Mouse (Mus musculus) CH12.LX (cell line): ENCODE results near the gene H2-T24. TPM values are rescaled to one million over a fixed set of nuclear protein-coding genes. Genes with fewer than 3 reads are reported as not detected.
A peak's percentile ranks its signal among the peaks of the same experiment; 100 is the strongest.

Source experiments
- DNase-seq: peaks from one replicate; pipeline ENCODE4 v3.0.0-alpha.2; 2013; ENCODE audit errors: extremely low read depth
- H3K27ac ChIP-seq: 2 replicates; pipeline ENCODE4 v1.5.1; 2012; ENCODE audit warnings: low read depth, mild to moderate bottlenecking, control low read depth, moderate library complexity; ENCODE audit not compliant: insufficient read depth
- H3K27me3 ChIP-seq: replicated peaks from 2 replicates; pipeline ENCODE3; 2012; ENCODE audit warnings: inconsistent platforms
- H3K36me3 ChIP-seq, 2 experiments: replicated peaks in 1 of 2; 2 replicates each; pipeline versions ENCODE3 to v1.6.1; 2012; ENCODE audit warnings: inconsistent platforms in 1 of 2, low read length in 1 of 2, mild to moderate bottlenecking in 1 of 2, mixed read lengths in 1 of 2, moderate library complexity in 1 of 2; ENCODE audit not compliant: control insufficient read depth in 1 of 2, insufficient read depth in 1 of 2
- H3K4me1 ChIP-seq, 2 experiments: 2 replicates each; pipeline ENCODE4 v1.6.1; 2012; ENCODE audit warnings: inconsistent platforms in 1 of 2, moderate library complexity in 1 of 2; ENCODE audit not compliant: insufficient read depth in 2 of 2, control insufficient read depth in 1 of 2
- H3K4me2 ChIP-seq: 2 replicates; pipeline ENCODE4 v1.6.1; 2012; ENCODE audit warnings: low read depth, mild to moderate bottlenecking, control low read depth; ENCODE audit not compliant: poor library complexity, insufficient read depth, severe bottlenecking
- H3K4me3 ChIP-seq, 3 experiments: fragments of 150-350 bp in 1 of 3; sonication (generic) in 1 of 3; replicated peaks in 1 of 3; 2 replicates each; pipeline versions ENCODE3 to v1.5.1; 2011 to 2012; ENCODE audit warnings: low read depth in 2 of 3, low read length in 2 of 3, mild to moderate bottlenecking in 2 of 3, moderate library complexity in 2 of 3, control low read depth in 1 of 3, improper control_type of control experiment in 1 of 3, inconsistent platforms in 1 of 3, mixed read lengths in 1 of 3; ENCODE audit not compliant: poor library complexity in 1 of 3
- H3K79me2 ChIP-seq: replicated peaks from 2 replicates; pipeline ENCODE4 v1.6.1; 2012; ENCODE audit warnings: mild to moderate bottlenecking, moderate library complexity; ENCODE audit not compliant: control insufficient read depth, poor library complexity, insufficient read depth, severe bottlenecking; ENCODE audit errors: extremely low read depth
- H3K9ac ChIP-seq: 2 replicates; pipeline ENCODE4 v1.6.1; 2012; ENCODE audit warnings: low read depth, mild to moderate bottlenecking, control low read depth, moderate library complexity; ENCODE audit not compliant: insufficient read depth
- H3K9me3 ChIP-seq: replicated peaks from 2 replicates; pipeline ENCODE3; 2012; ENCODE audit warnings: low read length, inconsistent platforms, mixed read lengths
- CHD1 ChIP-seq: IDR thresholded peaks from 2 replicates; pipeline ENCODE4 v1.6.1; 2012; ENCODE audit warnings: low read depth, low read length, improper control_type of control experiment, inconsistent platforms
- CTCF ChIP-seq, 2 experiments: IDR thresholded peaks in 1 of 2; conservative IDR thresholded peaks in 1 of 2; 2 replicates each; pipeline ENCODE4 v1.5.1; 2011 to 2012; ENCODE audit warnings: low read depth in 2 of 2, low read length in 2 of 2, improper control_type of control experiment in 1 of 2, inconsistent platforms in 1 of 2, mild to moderate bottlenecking in 1 of 2, moderate library complexity in 1 of 2
- E2F4 ChIP-seq: IDR thresholded peaks from 2 replicates; pipeline ENCODE4 v1.6.1; 2011; ENCODE audit warnings: low read depth, low read length, improper control_type of control experiment; ENCODE audit not compliant: insufficient replicate concordance
- ELF1 ChIP-seq: IDR thresholded peaks from 2 replicates; pipeline ENCODE4 v1.6.1; 2014; ENCODE audit warnings: low read depth, mild to moderate bottlenecking, inconsistent platforms, low read length, improper control_type of control experiment
- EP300 ChIP-seq: IDR thresholded peaks from 2 replicates; pipeline ENCODE4 v1.6.1; 2011; ENCODE audit warnings: low read length, improper control_type of control experiment
- HCFC1 ChIP-seq: IDR thresholded peaks from 2 replicates; pipeline ENCODE4 v1.6.1; 2012; ENCODE audit warnings: low read depth, mild to moderate bottlenecking, inconsistent platforms, low read length, improper control_type of control experiment
- IRF4 ChIP-seq: IDR thresholded peaks from 2 replicates; pipeline ENCODE4 v1.6.1; 2014; ENCODE audit warnings: low read depth, mild to moderate bottlenecking, inconsistent platforms, low read length, improper control_type of control experiment
- KAT2A ChIP-seq: IDR thresholded peaks from 2 replicates; pipeline ENCODE4 v1.6.1; 2012; ENCODE audit warnings: low read length, improper control_type of control experiment, inconsistent platforms; ENCODE audit not compliant: insufficient replicate concordance
- MAFK ChIP-seq: IDR thresholded peaks from 2 replicates; pipeline ENCODE4 v1.6.1; 2011; ENCODE audit warnings: low read length, improper control_type of control experiment; ENCODE audit not compliant: insufficient replicate concordance
- MAX ChIP-seq: IDR thresholded peaks from 2 replicates; pipeline ENCODE4 v1.6.1; 2011; ENCODE audit warnings: low read length, improper control_type of control experiment
- MAZ ChIP-seq: IDR thresholded peaks from 2 replicates; pipeline ENCODE4 v1.6.1; 2012; ENCODE audit warnings: low read depth, mild to moderate bottlenecking, inconsistent platforms, low read length, improper control_type of control experiment, moderate library complexity
- MEF2A ChIP-seq: IDR thresholded peaks from 2 replicates; pipeline ENCODE4 v1.6.1; 2014; ENCODE audit warnings: low read depth, mild to moderate bottlenecking, inconsistent platforms, low read length, improper control_type of control experiment, borderline replicate concordance
- MXI1 ChIP-seq: IDR thresholded peaks from 2 replicates; pipeline ENCODE4 v1.6.1; 2011; ENCODE audit warnings: mild to moderate bottlenecking, low read depth, low read length, improper control_type of control experiment
- NELFE ChIP-seq: IDR thresholded peaks from 2 replicates; pipeline ENCODE4 v1.6.1; 2011; ENCODE audit warnings: low read depth, low read length, improper control_type of control experiment
- NRF1 ChIP-seq: IDR thresholded peaks from 2 replicates; pipeline ENCODE4 v1.6.1; 2014; ENCODE audit warnings: low read depth, mild to moderate bottlenecking, inconsistent platforms, low read length, improper control_type of control experiment, moderate library complexity
- PAX5 ChIP-seq: IDR thresholded peaks from 2 replicates; pipeline ENCODE4 v1.6.1; 2012; ENCODE audit warnings: low read length, inconsistent platforms, mixed read lengths
- POLR2A ChIP-seq: IDR thresholded peaks from 2 replicates; pipeline ENCODE4 v1.6.1; 2011; ENCODE audit warnings: low read depth, mild to moderate bottlenecking, improper control_type of control experiment, low read length
- POLR2AphosphoS2 ChIP-seq: IDR thresholded peaks from 2 replicates; pipeline ENCODE4 v1.6.1; 2011; ENCODE audit warnings: low read depth, low read length, improper control_type of control experiment
- RCOR1 ChIP-seq: conservative IDR thresholded peaks from 2 replicates; pipeline ENCODE4 v1.6.1; 2012; ENCODE audit warnings: low read depth, mild to moderate bottlenecking, inconsistent platforms, low read length, improper control_type of control experiment
- SIN3A ChIP-seq: IDR thresholded peaks from 2 replicates; pipeline ENCODE4 v1.6.1; 2012; ENCODE audit warnings: low read length, improper control_type of control experiment, inconsistent platforms
- SMC3 ChIP-seq: IDR thresholded peaks from 2 replicates; pipeline ENCODE4 v1.6.1; 2011; ENCODE audit warnings: low read depth, low read length, improper control_type of control experiment
- TBP ChIP-seq: conservative IDR thresholded peaks from 2 replicates; pipeline ENCODE4 v1.6.1; 2011; ENCODE audit warnings: low read depth, low read length, improper control_type of control experiment
- TCF12 ChIP-seq: IDR thresholded peaks from 2 replicates; pipeline ENCODE4 v1.6.1; 2014; ENCODE audit warnings: low read depth, mild to moderate bottlenecking, inconsistent platforms, low read length, improper control_type of control experiment
- UBTF ChIP-seq: IDR thresholded peaks from 2 replicates; pipeline ENCODE4 v1.6.1; 2012; ENCODE audit warnings: low read depth, mild to moderate bottlenecking, inconsistent platforms, low read length, improper control_type of control experiment, moderate library complexity
- ZC3H11A ChIP-seq: IDR thresholded peaks from 2 replicates; pipeline ENCODE4 v1.6.1; 2012; ENCODE audit warnings: low read depth, mild to moderate bottlenecking, inconsistent platforms, low read length, improper control_type of control experiment
- ZKSCAN1 ChIP-seq: IDR thresholded peaks from 2 replicates; pipeline ENCODE4 v1.6.1; 2012; ENCODE audit warnings: low read depth, inconsistent platforms, low read length, improper control_type of control experiment, borderline replicate concordance
- ZMIZ1 ChIP-seq: IDR thresholded peaks from 2 replicates; pipeline ENCODE4 v1.6.1; 2012; ENCODE audit warnings: low read depth, mild to moderate bottlenecking, inconsistent platforms, low read length, improper control_type of control experiment
- ZNF384 ChIP-seq: IDR thresholded peaks from 2 replicates; pipeline ENCODE4 v1.6.1; 2012; ENCODE audit warnings: low read depth, low read length, improper control_type of control experiment, inconsistent platforms
- dilution Hi-C: fragments of 300-500 bp; cut with MboI; formaldehyde crosslinking; loops from 2 replicates; pipeline ENCODE4 v1.14.3; 2020; ENCODE audit warnings: low sequenced_read_pairs; ENCODE audit not compliant: extremely low pct_unique_long_range_greater_than_20kb, extremely low pct_ligation_motif_present
- in situ Hi-C: fragments of 300-500 bp; cut with MboI; formaldehyde crosslinking; loops from 3 replicates; pipeline ENCODE4 v1.14.3; 2019; ENCODE audit warnings: low sequenced_read_pairs, low pct_ligation_motif_present, low pct_unique_long_range_greater_than_20kb, mixed read lengths
- polyA plus RNA-seq: library from polyadenylated mRNA; unstranded; fragments of >175 nt; gene quantifications from 2 replicates; pipeline ENCODE4 v1.2.1, GENCODE M21; 2012; ENCODE audit warnings: low read depth; ENCODE audit not compliant: insufficient read length
- total RNA-seq, 2 experiments: library from RNA; depleted of rRNA; stranded (reverse); fragments of 300-350 nt in 1 of 2; fragments of >200 nt in 1 of 2; gene quantifications; 2 replicates each; pipeline ENCODE4 v1.2.3; 2012 to 2014

The H2-T24 gene
- total and polyA plus RNA-seq, 3 experiments: 7.6 to 9.8 (median 9.3) TPM

DNA sequence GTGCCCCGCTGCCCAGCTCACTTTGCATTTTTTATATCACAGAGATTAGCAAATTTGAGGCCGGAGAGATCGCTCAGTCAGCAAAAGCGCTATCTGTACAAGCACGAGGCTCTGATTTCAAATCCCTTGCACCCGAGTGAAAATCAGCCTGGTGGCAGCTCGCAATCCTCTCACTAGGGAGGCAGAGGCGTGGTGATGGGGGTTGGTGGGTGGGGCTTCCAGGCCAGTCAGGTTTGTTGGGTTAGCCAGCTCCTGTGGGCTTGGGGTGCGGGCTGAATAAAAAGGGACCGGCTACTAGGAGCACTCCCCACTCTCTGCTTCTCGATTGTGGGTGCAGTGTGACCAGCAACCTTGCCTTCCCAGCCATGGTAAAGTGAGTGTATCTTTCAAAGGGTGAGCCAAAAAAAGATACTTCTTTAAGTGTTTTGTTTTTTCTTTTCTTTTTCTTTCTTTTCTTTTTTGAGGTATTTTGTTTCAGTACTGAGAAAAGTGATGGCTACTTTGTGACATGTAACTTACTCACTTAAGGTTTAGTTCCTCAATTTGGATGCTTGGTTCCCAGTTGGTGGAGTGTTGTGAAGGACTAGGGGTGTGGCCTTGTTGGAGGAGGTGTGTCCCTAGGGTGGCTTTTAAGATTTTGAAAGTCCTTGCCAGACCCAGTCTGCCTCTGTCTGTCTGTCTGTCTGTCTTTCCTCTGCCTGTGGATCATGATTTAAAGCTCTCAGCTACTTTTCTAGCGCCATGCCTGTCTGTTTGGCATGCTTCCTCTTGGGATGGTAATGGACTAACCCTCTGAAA, 22.4 kb downstream of the H2-T24 start:
- Histone ChIP-seq H3K79me2 (peaks cover 50% of the 10 kb centered on the region), H3K9me3 (peaks cover 9% of the 10 kb centered on the region), H3K9ac (peak overlapping the region; percentile 94), H3K36me3 (peaks cover 3 to 10% of the 10 kb centered on the region in 2 experiments), H3K4me3 (peak overlapping the region; percentile 62 to 73 (median 71)), H3K4me1 (peaks cover 7 to 38% of the 10 kb centered on the region in 2 experiments; a peak in 2 of 4 replicates), H3K27me3 (no peaks in the 10 kb centered on the region), H3K4me2 (peak overlapping the region; percentile 94), H3K27ac (peak overlapping the region; percentile 95)
- DNase-seq: peak; percentile 92
- dilution Hi-C loops: no loop called here
- TF ChIP-seq MEF2A (0 out of 2 replicates have a peak, but pooled peaks have one; percentile 9), HCFC1 (no peak), POLR2AphosphoS2 (peak; percentile 91; the same call in 1 of the 2 replicates), TCF12 (peak; percentile 52), ZNF384 (peak; percentile 84), MAFK (no peak), TBP (peak; percentile 97), RCOR1 (no peak), POLR2A (peak; percentile 90), EP300 (peak; percentile 39; the same call in 1 of the 2 replicates), MXI1 (peak; percentile 60), NELFE (peak; percentile 94), UBTF (no peak), SIN3A (peak; percentile 74), ZMIZ1 (peak; percentile 90; the same call in 1 of the 2 replicates), E2F4 (0 out of 2 replicates have a peak, but pooled peaks have one; percentile 13), IRF4 (peak; percentile 66)
- in situ Hi-C loops: no loop called here

DNA sequence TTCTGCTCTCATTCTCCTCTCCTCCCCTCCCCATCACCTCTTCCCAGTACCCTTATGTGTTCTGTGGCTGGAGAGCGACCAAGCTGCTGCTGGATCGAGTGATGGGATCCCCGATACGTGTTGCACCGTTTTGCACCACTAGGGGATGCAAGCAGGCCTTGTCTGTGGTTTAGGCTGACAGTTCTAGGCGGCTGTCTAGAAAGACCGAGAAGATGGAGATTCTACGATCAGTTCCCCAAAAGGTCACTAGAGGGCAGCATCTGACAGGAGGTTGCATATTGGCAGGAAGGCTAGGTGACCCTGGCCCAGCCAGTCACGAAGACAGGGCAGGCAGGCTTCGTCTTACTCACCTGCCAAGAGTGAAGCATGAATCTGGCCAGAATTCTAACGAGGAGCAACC, 23.4 kb downstream of the H2-T24 start:
- Histone ChIP-seq H3K27me3 (no peaks in the 10 kb centered on the region), H3K27ac (no peak overlapping the region), H3K36me3 (peaks cover 0 to under 1% of the 10 kb centered on the region in 2 experiments), H3K9ac (peak overlapping the region; percentile 28; the same call in 1 of the 2 replicates), H3K79me2 (peaks cover 40% of the 10 kb centered on the region), H3K4me1 (peaks cover 7 to 29% of the 10 kb centered on the region in 2 experiments; a peak in 2 of 4 replicates), H3K9me3 (peaks cover under 1% of the 10 kb centered on the region), H3K4me3 (peak overlapping the region in 1 of 3 experiments; percentile 36), H3K4me2 (peak overlapping the region; percentile 94; the same call in 1 of the 2 replicates)
- in situ Hi-C loops: no loop called here
- dilution Hi-C loops: no loop called here
- peak; percentile 99 for DNase-seq
- TF ChIP-seq EP300 (no peak), ZMIZ1 (no peak), UBTF (no peak), CHD1 (no peak), RCOR1 (no peak), ELF1 (no peak; the same call in 1 of the 2 replicates), KAT2A (no peak), MXI1 (peak; percentile 15; the same call in 1 of the 2 replicates), MAZ (no peak), ZKSCAN1 (no peak), MAX (no peak), NELFE (no peak; the same call in 1 of the 2 replicates), TBP (no peak), ZNF384 (no peak), HCFC1 (no peak; the same call in 1 of the 2 replicates), MEF2A (peak; percentile 60; the same call in 1 of the 2 replicates), CTCF (conservative IDR thresholded peaks at IDR 0.05 in 1 of 2, IDR thresholded peaks at IDR 0.05 in 1 of 2; ENCODE audit: low read depth in 2 of 2, low read length in 2 of 2) (peak; percentile 92 to 93), TCF12 (no peak), SIN3A (no peak), IRF4 (peak; percentile 50; the same call in 1 of the 2 replicates), POLR2A (peak; percentile 26; the same call in 1 of the 2 replicates), NRF1 (no peak), ZC3H11A (peak; percentile 86), SMC3 (peak; percentile 96), PAX5 (no peak)
